Mouse (Mus musculus): ENCODE data around the gene Dcaf6. TPM values are rescaled to one million over a fixed set of nuclear protein-coding genes. Genes with fewer than 3 reads are reported as not detected.
A peak's percentile ranks its signal among the peaks of the same experiment; 100 is the strongest.

Dcaf6 gene
- polyA plus RNA-seq, 1 experiment = 43.2 TPM

- Histone ChIP-seq H3K27ac (ENCODE audit: insufficient read depth, low read length) (no peak overlapping the region), H3K4me1 (ENCODE audit: control insufficient read depth, insufficient read depth, low read length) (no peaks in the 10 kb centered on the region), H3K4me3 (ENCODE audit: insufficient read depth, low read length) (no peak overlapping the region)
- no peak for TF ChIP-seq CTCF (IDR thresholded peaks at IDR 0.05; ENCODE audit: borderline replicate concordance, insufficient read depth, low read length)
- no peak for TF ChIP-seq POLR2A (IDR thresholded peaks at IDR 0.05; ENCODE audit: low read depth, low read length)
Observed at GRCm38 (mm10) chr1:165327831-165328230, 132.4 kb downstream of the Dcaf6 start.

GRCm38 (mm10) chr1:165327370-165327769 is 132.9 kb downstream of the Dcaf6 start:
- TF ChIP-seq CTCF (IDR thresholded peaks at IDR 0.05; ENCODE audit: borderline replicate concordance, insufficient read depth, low read length) (no peak), POLR2A (IDR thresholded peaks at IDR 0.05; ENCODE audit: low read depth, low read length) (no peak)
- no peak overlapping the region for H3K27ac ChIP-seq (ENCODE audit: insufficient read depth, low read length)
- H3K4me1 ChIP-seq (ENCODE audit: control insufficient read depth, insufficient read depth, low read length) = no peaks in the 10 kb centered on the region
- no peak overlapping the region for H3K4me3 ChIP-seq (ENCODE audit: insufficient read depth, low read length)

- no peak overlapping the region for H3K4me3 ChIP-seq (ENCODE audit: insufficient read depth, low read length)
- H3K4me1 ChIP-seq (ENCODE audit: control insufficient read depth, insufficient read depth, low read length) = no peaks in the 10 kb centered on the region
- TF ChIP-seq CTCF (IDR thresholded peaks at IDR 0.05; ENCODE audit: borderline replicate concordance, insufficient read depth, low read length) = no peak
- no peak for TF ChIP-seq POLR2A (IDR thresholded peaks at IDR 0.05; ENCODE audit: low read depth, low read length)
- H3K27ac ChIP-seq (ENCODE audit: insufficient read depth, low read length) = no peak overlapping the region
Observed at GRCm38 (mm10) chr1:165322934-165323333, 137.3 kb downstream of the Dcaf6 start.

GRCm38 (mm10) chr1:165321891-165322290 is 138.4 kb downstream of the Dcaf6 start:
- TF ChIP-seq POLR2A (IDR thresholded peaks at IDR 0.05; ENCODE audit: low read depth, low read length) (no peak), CTCF (IDR thresholded peaks at IDR 0.05; ENCODE audit: borderline replicate concordance, insufficient read depth, low read length) (no peak)
- H3K4me1 ChIP-seq (ENCODE audit: control insufficient read depth, insufficient read depth, low read length) = no peaks in the 10 kb centered on the region
- no peak overlapping the region for H3K4me3 ChIP-seq (ENCODE audit: insufficient read depth, low read length)
- H3K27ac ChIP-seq (ENCODE audit: insufficient read depth, low read length) = no peak overlapping the region

- no peak overlapping the region for H3K27ac ChIP-seq (ENCODE audit: insufficient read depth, low read length)
- no peak overlapping the region for H3K4me3 ChIP-seq (ENCODE audit: insufficient read depth, low read length)
- TF ChIP-seq CTCF (IDR thresholded peaks at IDR 0.05; ENCODE audit: borderline replicate concordance, insufficient read depth, low read length) (no peak), POLR2A (IDR thresholded peaks at IDR 0.05; ENCODE audit: low read depth, low read length) (no peak)
- H3K4me1 ChIP-seq (ENCODE audit: control insufficient read depth, insufficient read depth, low read length) = no peaks in the 10 kb centered on the region
Observed at GRCm38 (mm10) chr1:165321393-165321861, 138.8 kb downstream of the Dcaf6 start.

GRCm38 (mm10) chr1:165320141-165320934 is 139.9 kb downstream of the Dcaf6 start:
- Histone ChIP-seq H3K4me1 (ENCODE audit: control insufficient read depth, insufficient read depth, low read length) (no peaks in the 10 kb centered on the region), H3K27ac (ENCODE audit: insufficient read depth, low read length) (no peak overlapping the region), H3K4me3 (ENCODE audit: insufficient read depth, low read length) (no peak overlapping the region)
- TF ChIP-seq CTCF (IDR thresholded peaks at IDR 0.05; ENCODE audit: borderline replicate concordance, insufficient read depth, low read length) = peak; percentile 99
- no peak for TF ChIP-seq POLR2A (IDR thresholded peaks at IDR 0.05; ENCODE audit: low read depth, low read length)

- no peak overlapping the region for H3K27ac ChIP-seq (ENCODE audit: insufficient read depth, low read length)
- H3K4me3 ChIP-seq (ENCODE audit: insufficient read depth, low read length) = no peak overlapping the region
- TF ChIP-seq CTCF (IDR thresholded peaks at IDR 0.05; ENCODE audit: borderline replicate concordance, insufficient read depth, low read length) = no peak
- no peak for TF ChIP-seq POLR2A (IDR thresholded peaks at IDR 0.05; ENCODE audit: low read depth, low read length)
- H3K4me1 ChIP-seq (ENCODE audit: control insufficient read depth, insufficient read depth, low read length) = no peaks in the 10 kb centered on the region
Observed at GRCm38 (mm10) chr1:165316361-165316760, 143.9 kb downstream of the Dcaf6 start.

GRCm38 (mm10) chr1:165308180-165308579 is 152.1 kb downstream of the Dcaf6 start:
- H3K27ac ChIP-seq (ENCODE audit: insufficient read depth, low read length) = no peak overlapping the region
- no peak overlapping the region for H3K4me3 ChIP-seq (ENCODE audit: insufficient read depth, low read length)
- no peak for TF ChIP-seq CTCF (IDR thresholded peaks at IDR 0.05; ENCODE audit: borderline replicate concordance, insufficient read depth, low read length)
- TF ChIP-seq POLR2A (IDR thresholded peaks at IDR 0.05; ENCODE audit: low read depth, low read length) = no peak
- H3K4me1 ChIP-seq (ENCODE audit: control insufficient read depth, insufficient read depth, low read length) = peaks cover 8% of the 10 kb centered on the region

- no peak overlapping the region for H3K4me3 ChIP-seq (ENCODE audit: insufficient read depth, low read length)
- peaks cover 11% of the 10 kb centered on the region for H3K4me1 ChIP-seq (ENCODE audit: control insufficient read depth, insufficient read depth, low read length)
- H3K27ac ChIP-seq (ENCODE audit: insufficient read depth, low read length) = no peak overlapping the region
- TF ChIP-seq CTCF (IDR thresholded peaks at IDR 0.05; ENCODE audit: borderline replicate concordance, insufficient read depth, low read length) = no peak
- no peak for TF ChIP-seq POLR2A (IDR thresholded peaks at IDR 0.05; ENCODE audit: low read depth, low read length)
Observed at GRCm38 (mm10) chr1:165304341-165304740, 155.9 kb downstream of the Dcaf6 start.

GRCm38 (mm10) chr1:165303209-165303608 is 157.1 kb downstream of the Dcaf6 start:
- TF ChIP-seq POLR2A (IDR thresholded peaks at IDR 0.05; ENCODE audit: low read depth, low read length) (no peak), CTCF (IDR thresholded peaks at IDR 0.05; ENCODE audit: borderline replicate concordance, insufficient read depth, low read length) (no peak)
- no peak overlapping the region for H3K4me3 ChIP-seq (ENCODE audit: insufficient read depth, low read length)
- H3K27ac ChIP-seq (ENCODE audit: insufficient read depth, low read length) = no peak overlapping the region
- peaks cover 11% of the 10 kb centered on the region for H3K4me1 ChIP-seq (ENCODE audit: control insufficient read depth, insufficient read depth, low read length)

All from embryonic fibroblast, embryonic 13.5 days (primary cell).